In genomic region chr3:136867366-136867765, GRCm38 (mm10) we compare ENCODE assay signal across 19 mouse cellular contexts.
DNase-seq lines count a peak whose midpoint lies in the region; ATAC-seq and TF ChIP-seq lines count a peak whose summit lies in the region.
"Had no signal": no experiment of that assay in that cellular context is flagged by ENCODE, and none has a peak within 500 bp of the region (broad histone marks: within the 10 kb centered on the region; RNA-seq: fewer than 3 reads in every experiment).

No protein-coding gene starts in this region.

- TF ChIP-seq CTCF in layer of hippocampus, adult 2 months (conservative IDR thresholded peaks at IDR 0.05), result no peak

- DNase-seq in layer of hippocampus, adult 2 months (ENCODE audit: low spot score in 2 of 2), result no peak
- no peak for DNase-seq in layer of hippocampus, postnatal 25 days (ENCODE audit: extremely low spot score in 1 of 2, low spot score in 1 of 2)
- peak; percentile 5 for DNase-seq in testis, postnatal 14 days (ENCODE audit: low spot score)
- DNase-seq in testis, postnatal 10 days (ENCODE audit: low spot score), result no peak
- DNase-seq in fat pad, adult 2 months (ENCODE audit: extremely low read depth, low read depth, low spot score), result peak; percentile 93
- DNase-seq in gonadal fat pad, adult 2 months (ENCODE audit: low read depth), result peak; percentile 92
- no peak for DNase-seq in cerebellum, adult 11-12 months
- DNase-seq: adrenal gland, adult 2 months; adrenal gland, adult 8-10 months; adrenal gland, postnatal 10 days; adrenal gland, postnatal 14 days; adrenal gland, postnatal 25 days; adrenal gland, postnatal 36 days; B cell, adult 2 months; cerebellum, adult 11 months; cerebellum, adult 18-20 months had no signal

- ATAC-seq in megakaryocyte progenitor cell, adult 5-6 weeks (replicated peaks; ENCODE audit: poor library complexity), result no peak
- ATAC-seq: activated CD4-positive, CD25-positive, alpha-beta regulatory T cell, adult 4 months; CD4-positive, CD25-positive, alpha-beta regulatory T cell, adult 4 months had no signal

- H3K4me3 ChIP-seq in layer of hippocampus, adult 2 months, result no peak overlapping the region

- 0 out of 2 replicates have a peak overlapping the region, but pooled peaks have one; percentile 40 for H3K27ac ChIP-seq in layer of hippocampus, adult 2 months

Comparison
In these comparisons a context has a peak if more than half of its experiments do, and no peak if none do; other contexts are left out.
1. DNase-seq: peak in testis, postnatal 14 days (single experiment), fat pad, adult 2 months (single experiment) and gonadal fat pad, adult 2 months (single experiment); none in layer of hippocampus, adult 2 months (0 of 2), layer of hippocampus, postnatal 25 days (0 of 2), testis, postnatal 10 days (single experiment) and cerebellum, adult 11-12 months (single experiment).